In genomic region chr4:57280888-57281287, GRCm38 (mm10) we compare ENCODE assay signal across 14 mouse cellular contexts. TPM values are rescaled to one million over a fixed set of nuclear protein-coding genes. Genes with fewer than 3 reads are reported as not detected.
DNase-seq lines count a peak whose midpoint lies in the region; ATAC-seq and TF ChIP-seq lines count a peak whose summit lies in the region.
"Had no signal": no experiment of that assay in that cellular context is flagged by ENCODE, and none has a peak within 500 bp of the region (broad histone marks: within the 10 kb centered on the region; RNA-seq: fewer than 3 reads in every experiment).

No protein-coding gene starts in this region.

- no peak overlapping the region for H3K4me2 ChIP-seq in liver, embryonic 11.5 days
- H3K4me2 ChIP-seq: forebrain, embryonic 15.5 days; hindbrain, embryonic 12.5 days had no signal

- no peak overlapping the region for H3K4me3 ChIP-seq in liver, adult 2 months (ENCODE audit: insufficient read depth, low read depth, low read length)
- H3K4me3 ChIP-seq in gastrocnemius, adult 2 months = peak overlapping the region; percentile 32; the same call in 1 of the 2 replicates
- no peak overlapping the region for H3K4me3 ChIP-seq in liver, embryonic 11.5 days (ENCODE audit: low read depth, low read length)
- H3K4me3 ChIP-seq: embryonic facial prominence, embryonic 10.5 days; forebrain, embryonic 15.5 days; hindbrain, embryonic 12.5 days; myocyte had no signal

- H3K4me1 ChIP-seq in liver, adult 2 months (ENCODE audit: control insufficient read depth, insufficient read depth, low read length) = peaks cover 34% of the 10 kb centered on the region
- H3K4me1 ChIP-seq in liver, embryonic 11.5 days (replicated peaks; ENCODE audit: control insufficient read depth, insufficient read depth, low read length) = no peaks in the 10 kb centered on the region
- H3K4me1 ChIP-seq: forebrain, embryonic 15.5 days had no signal

- H3K79me2 ChIP-seq in liver, adult 2 months (ENCODE audit: control insufficient read depth, insufficient read depth, low read length) = peaks cover 4% of the 10 kb centered on the region; the same call in 1 of the 2 replicates

- no peaks in the 10 kb centered on the region for H3K9me3 ChIP-seq in liver, embryonic 11.5 days (ENCODE audit: control insufficient read depth, low read length)
- H3K9me3 ChIP-seq: embryonic facial prominence, embryonic 10.5 days; forebrain, embryonic 15.5 days; hindbrain, embryonic 12.5 days had no signal

- intact Hi-C loops in gastrocnemius, adult 2 months (cut with DNase I) = no loop called here

- no peaks in the 10 kb centered on the region for H3K27me3 ChIP-seq in liver, adult 2 months (ENCODE audit: control insufficient read depth, insufficient read depth, low read length)
- no peaks in the 10 kb centered on the region for H3K27me3 ChIP-seq in liver, embryonic 11.5 days (replicated peaks; ENCODE audit: control insufficient read depth, insufficient read depth, low read length)
- H3K27me3 ChIP-seq: forebrain, embryonic 15.5 days; hindbrain, embryonic 12.5 days had no signal

- ATAC-seq in liver, embryonic 11.5 days (replicated peaks; ENCODE audit: low FRiP score) = no peak
- ATAC-seq: forebrain, embryonic 15.5 days had no signal

- H3K27ac ChIP-seq in liver, adult 2 months (replicated peaks; ENCODE audit: insufficient read depth, low read depth, low read length) = peak overlapping the region; percentile 65
- peak overlapping the region; percentile 72 for H3K27ac ChIP-seq in gastrocnemius, adult 2 months
- no peak overlapping the region for H3K27ac ChIP-seq in liver, embryonic 11.5 days (ENCODE audit: low read depth, low read length)
- H3K27ac ChIP-seq: embryonic facial prominence, embryonic 10.5 days; forebrain, embryonic 15.5 days; hindbrain, embryonic 12.5 days had no signal

- TF ChIP-seq CTCF in liver, adult 2 months (IDR thresholded peaks at IDR 0.05; ENCODE audit: low read depth, low read length) = no peak
- no peak for TF ChIP-seq CTCF in gastrocnemius, adult 2 months (IDR thresholded peaks at IDR 0.05)

- no peak overlapping the region for H3K9ac ChIP-seq in liver, adult 2 months (ENCODE audit: low read depth, low read length)
- no peak overlapping the region for H3K9ac ChIP-seq in liver, embryonic 11.5 days (ENCODE audit: low read depth, low read length)
- H3K9ac ChIP-seq: forebrain, embryonic 15.5 days; hindbrain, embryonic 12.5 days had no signal

- 24% methylated on average over 5 of the region's 5 CpGs for WGBS in liver, adult 2 months
- 80% methylated on average over 5 of the region's 5 CpGs for WGBS in liver, embryonic 11.5 days

- peak; percentile 83 for DNase-seq in liver, adult 2 months (ENCODE audit: extremely low read depth, low read depth, low spot score)
- DNase-seq in liver = no peak
- DNase-seq in brain, adult 2 months (ENCODE audit: low read depth, low spot score) = peak; percentile 75
- peak; percentile 88 for DNase-seq in gastrocnemius, adult 2 months
- DNase-seq in lung, postnatal 10 days = peak; percentile 61
- DNase-seq in embryo, embryonic 10.5 days (ENCODE audit: low spot score) = no peak
- DNase-seq in liver, embryonic 11.5 days (ENCODE audit: low spot score) = no peak
- DNase-seq in embryo, embryonic 11 days = no peak
- DNase-seq: kidney, postnatal 14 days; retina, postnatal 1 day had no signal

- H3K36me3 ChIP-seq in liver, adult 2 months (ENCODE audit: control insufficient read depth, insufficient read depth, low read length) = no peaks in the 10 kb centered on the region
- H3K36me3 ChIP-seq in liver, embryonic 11.5 days (ENCODE audit: control insufficient read depth, insufficient read depth, low read length) = no peaks in the 10 kb centered on the region
- H3K36me3 ChIP-seq: embryonic facial prominence, embryonic 10.5 days; forebrain, embryonic 15.5 days; hindbrain, embryonic 12.5 days had no signal

- TF ChIP-seq POLR2A in liver, adult 2 months (IDR thresholded peaks at IDR 0.05; ENCODE audit: extremely low read depth, insufficient read depth, low read length) = no peak

RNA-seq across cellular contexts. Expression of gene Ptpn3, which starts 20.7 kb away (rescaled TPM):
- total RNA-seq in liver, adult 2 months (2014; rRNA removed) = 18.4 and 27.8 TPM in 2 replicates
- polyA plus RNA-seq in liver, adult 2 months (2012; rRNA removed) = 11.8 and 12.7 TPM in 2 replicates
- 10 to 100 TPM; 29.8 to 77.3 TPM for total RNA-seq in gastrocnemius, adult 2 months (2021)
- 0.68 and 0.89 TPM in 2 replicates for polyA plus RNA-seq in liver, embryonic 11.5 days (2014; fragmentation: Nextera tagmentation; extraction: Ambion mirVana)

Comparison
In these comparisons a context has a peak if more than half of its experiments do, and no peak if none do; other contexts are left out.
1. DNase-seq: peak in liver, adult 2 months (single experiment), brain, adult 2 months (single experiment), gastrocnemius, adult 2 months (single experiment) and lung, postnatal 10 days (single experiment); none in liver (single experiment), embryo, embryonic 10.5 days (single experiment), liver, embryonic 11.5 days (single experiment) and embryo, embryonic 11 days (single experiment).